Mouse (Mus musculus): ENCODE measurements around the gene Bmp10. TPM values are rescaled to one million over a fixed set of nuclear protein-coding genes. Genes with fewer than 3 reads are reported as not detected.
"Not testable (repeated sequence)": the region's sequence is repeated elsewhere in the genome, so short reads cannot be mapped to it uniquely, and the experiment has no call there.

The Bmp10 gene
- total and polyA plus RNA-seq, 2 experiments from 2014 or later: 0.05 TPM; not detected in 1

GRCm38 (mm10) chr6:87467373-87467772 is 38.6 kb downstream of the Bmp10 start:
- H3K36me3 ChIP-seq (ENCODE audit: insufficient read depth, low read length): no peaks in the 10 kb centered on the region
- H3K4me1 ChIP-seq (ENCODE audit: insufficient read depth, low read length): no peaks in the 10 kb centered on the region
- H3K27ac ChIP-seq: no peak overlapping the region
- no peak overlapping the region for H3K4me3 ChIP-seq (ENCODE audit: low read length)
- no peak overlapping the region for H3K4me2 ChIP-seq (ENCODE audit: low read depth, low read length)
- no peak for DNase-seq (ENCODE audit: low spot score)
- WGBS: 92% methylated on average over 1 of the region's 1 CpGs
- H3K9me3 ChIP-seq (ENCODE audit: low read length): no peaks in the 10 kb centered on the region
- no peak for TF ChIP-seq CTCF (IDR thresholded peaks at IDR 0.05; ENCODE audit: low read depth)
- H3K9ac ChIP-seq (replicated peaks; ENCODE audit: low read length): no peak overlapping the region
- no peak for ATAC-seq
- H3K27me3 ChIP-seq (ENCODE audit: insufficient read depth, low read length): no peaks in the 10 kb centered on the region

- no peaks in the 10 kb centered on the region for H3K36me3 ChIP-seq (ENCODE audit: insufficient read depth, low read length)
- H3K27me3 ChIP-seq (ENCODE audit: insufficient read depth, low read length): no peaks in the 10 kb centered on the region
- H3K4me1 ChIP-seq (ENCODE audit: insufficient read depth, low read length): no peaks in the 10 kb centered on the region
- no peaks in the 10 kb centered on the region for H3K9me3 ChIP-seq (ENCODE audit: low read length)
- TF ChIP-seq CTCF (IDR thresholded peaks at IDR 0.05; ENCODE audit: low read depth): no peak
- ATAC-seq (no peak), DNase-seq (ENCODE audit: low spot score) (no peak)
- WGBS: 80% methylated on average over 10 of the region's 10 CpGs
- no peak overlapping the region for H3K9ac ChIP-seq (replicated peaks; ENCODE audit: low read length)
- H3K4me2 ChIP-seq (ENCODE audit: low read depth, low read length): no peak overlapping the region
- H3K4me3 ChIP-seq (ENCODE audit: low read length): no peak overlapping the region
- H3K27ac ChIP-seq: no peak overlapping the region
Measured at GRCm38 (mm10) chr6:87468372-87468771, 39.6 kb downstream of the Bmp10 start.

GRCm38 (mm10) chr6:87470098-87470497 is 41.3 kb downstream of the Bmp10 start:
- H3K9ac ChIP-seq (replicated peaks; ENCODE audit: low read length); H3K27me3 ChIP-seq (ENCODE audit: insufficient read depth, low read length); H3K27ac ChIP-seq; H3K4me1 ChIP-seq (ENCODE audit: insufficient read depth, low read length); H3K4me2 ChIP-seq (ENCODE audit: low read depth, low read length); H3K4me3 ChIP-seq (ENCODE audit: low read length); DNase-seq (ENCODE audit: low spot score); H3K36me3 ChIP-seq (ENCODE audit: insufficient read depth, low read length); ATAC-seq; H3K9me3 ChIP-seq (ENCODE audit: low read length): not testable (repeated sequence)
- WGBS: 97% methylated on average over 12 of the region's 12 CpGs

GRCm38 (mm10) chr6:87475223-87475622 is 46.4 kb downstream of the Bmp10 start:
- H3K4me1 ChIP-seq (ENCODE audit: insufficient read depth, low read length): no peaks in the 10 kb centered on the region
- H3K9ac ChIP-seq (replicated peaks; ENCODE audit: low read length): no peak overlapping the region
- WGBS: 79% methylated on average over 5 of the region's 5 CpGs
- no peaks in the 10 kb centered on the region for H3K27me3 ChIP-seq (ENCODE audit: insufficient read depth, low read length)
- no peaks in the 10 kb centered on the region for H3K36me3 ChIP-seq (ENCODE audit: insufficient read depth, low read length)
- TF ChIP-seq CTCF (IDR thresholded peaks at IDR 0.05; ENCODE audit: low read depth): no peak
- H3K4me2 ChIP-seq (ENCODE audit: low read depth, low read length): no peak overlapping the region
- H3K4me3 ChIP-seq (ENCODE audit: low read length): no peak overlapping the region
- no peaks in the 10 kb centered on the region for H3K9me3 ChIP-seq (ENCODE audit: low read length)
- ATAC-seq (no peak), DNase-seq (ENCODE audit: low spot score) (no peak)
- H3K27ac ChIP-seq: no peak overlapping the region

- DNase-seq (ENCODE audit: low spot score) (no peak), ATAC-seq (no peak)
- H3K4me1 ChIP-seq (ENCODE audit: insufficient read depth, low read length): no peaks in the 10 kb centered on the region
- H3K9me3 ChIP-seq (ENCODE audit: low read length): no peaks in the 10 kb centered on the region
- H3K27me3 ChIP-seq (ENCODE audit: insufficient read depth, low read length): no peaks in the 10 kb centered on the region
- H3K4me3 ChIP-seq (ENCODE audit: low read length): no peak overlapping the region
- 31% methylated on average over 4 of the region's 4 CpGs for WGBS
- TF ChIP-seq CTCF (IDR thresholded peaks at IDR 0.05; ENCODE audit: low read depth): no peak
- no peak overlapping the region for H3K9ac ChIP-seq (replicated peaks; ENCODE audit: low read length)
- H3K4me2 ChIP-seq (ENCODE audit: low read depth, low read length): no peak overlapping the region
- H3K27ac ChIP-seq: no peak overlapping the region
- H3K36me3 ChIP-seq (ENCODE audit: insufficient read depth, low read length): no peaks in the 10 kb centered on the region
Measured at GRCm38 (mm10) chr6:87478847-87479246, 50.1 kb downstream of the Bmp10 start.

GRCm38 (mm10) chr6:87479291-87479999 is 50.7 kb downstream of the Bmp10 start:
- Histone ChIP-seq H3K9me3 (ENCODE audit: low read length) (no peaks in the 10 kb centered on the region), H3K4me3 (ENCODE audit: low read length) (no peak overlapping the region), H3K27me3 (ENCODE audit: insufficient read depth, low read length) (no peaks in the 10 kb centered on the region), H3K9ac (replicated peaks; ENCODE audit: low read length) (no peak overlapping the region), H3K36me3 (ENCODE audit: insufficient read depth, low read length) (no peaks in the 10 kb centered on the region), H3K27ac (no peak overlapping the region), H3K4me1 (ENCODE audit: insufficient read depth, low read length) (no peaks in the 10 kb centered on the region), H3K4me2 (ENCODE audit: low read depth, low read length) (no peak overlapping the region)
- no peak for DNase-seq (ENCODE audit: low spot score)
- ATAC-seq: no peak
- TF ChIP-seq CTCF (IDR thresholded peaks at IDR 0.05; ENCODE audit: low read depth): no peak
- WGBS: 43% methylated on average over 5 of the region's 5 CpGs

GRCm38 (mm10) chr6:87483224-87483899 is 54.6 kb downstream of the Bmp10 start:
- Histone ChIP-seq H3K4me3 (ENCODE audit: low read length) (no peak overlapping the region), H3K36me3 (ENCODE audit: insufficient read depth, low read length) (no peaks in the 10 kb centered on the region), H3K27me3 (ENCODE audit: insufficient read depth, low read length) (no peaks in the 10 kb centered on the region), H3K27ac (no peak overlapping the region), H3K9me3 (ENCODE audit: low read length) (no peaks in the 10 kb centered on the region), H3K4me2 (ENCODE audit: low read depth, low read length) (no peak overlapping the region), H3K4me1 (ENCODE audit: insufficient read depth, low read length) (no peaks in the 10 kb centered on the region), H3K9ac (replicated peaks; ENCODE audit: low read length) (no peak overlapping the region)
- TF ChIP-seq CTCF (IDR thresholded peaks at IDR 0.05; ENCODE audit: low read depth): no peak
- 56% methylated on average over 12 of the region's 12 CpGs for WGBS
- no peak for DNase-seq (ENCODE audit: low spot score)
- no peak for ATAC-seq

Measured in hindbrain, postnatal 0 days (tissue).